Mouse (Mus musculus): ENCODE results near the gene Mff. TPM values are rescaled to one million over a fixed set of nuclear protein-coding genes. Genes with fewer than 3 reads are reported as not detected.

Mff gene
- polyA plus RNA-seq (2014; fragmentation: Illumina TruSeq; extraction: RNeasy Lipid Tissue Mini Kit (QIAGEN cat#74804); ENCODE audit: low replicate concordance), result 215 TPM

GRCm38 (mm10) chr1:82724339-82725025 is at the start of gene Mff:
Mff (plus strand) TSS chr1:82724890.

GRCm38 (mm10) chr1:82768269-82768668 is 43.6 kb downstream of the Mff start, which contains the start of gene Tm4sf20:
Tm4sf20 (minus strand) TSS chr1:82768461.

GRCm38 (mm10) chr1:82771022-82771586 is 46.4 kb downstream of the Mff start, which contains the start of gene Gm47791:
Gm47791 (minus strand) TSS chr1:82771243.

Other genes with a start within 250 kb of the Mff start
- 0.48 TPM for gene Col4a4, start 138.0 kb upstream of the Mff start, polyA plus RNA-seq (2014; fragmentation: Illumina TruSeq; extraction: RNeasy Lipid Tissue Mini Kit (QIAGEN cat#74804); ENCODE audit: low replicate concordance)
- 1.3 TPM for gene Col4a3, start 138.0 kb upstream of the Mff start, polyA plus RNA-seq (2014; fragmentation: Illumina TruSeq; extraction: RNeasy Lipid Tissue Mini Kit (QIAGEN cat#74804); ENCODE audit: low replicate concordance)
- 1,040 TPM for gene Tm4sf20, start 43.6 kb downstream of the Mff start, polyA plus RNA-seq (2014; fragmentation: Illumina TruSeq; extraction: RNeasy Lipid Tissue Mini Kit (QIAGEN cat#74804); ENCODE audit: low replicate concordance)
- gene Gm47791, start 46.4 kb downstream of the Mff start, polyA plus RNA-seq (2014; fragmentation: Illumina TruSeq; extraction: RNeasy Lipid Tissue Mini Kit (QIAGEN cat#74804); ENCODE audit: low replicate concordance), result not detected
- gene Agfg1, start 114.6 kb downstream of the Mff start, polyA plus RNA-seq (2014; fragmentation: Illumina TruSeq; extraction: RNeasy Lipid Tissue Mini Kit (QIAGEN cat#74804); ENCODE audit: low replicate concordance), result 110 TPM
- 3.6 TPM for gene A030005L19Rik, start 188.4 kb downstream of the Mff start, polyA plus RNA-seq (2014; fragmentation: Illumina TruSeq; extraction: RNeasy Lipid Tissue Mini Kit (QIAGEN cat#74804); ENCODE audit: low replicate concordance)
- gene A030014E15Rik, start 200.0 kb downstream of the Mff start, polyA plus RNA-seq (2014; fragmentation: Illumina TruSeq; extraction: RNeasy Lipid Tissue Mini Kit (QIAGEN cat#74804); ENCODE audit: low replicate concordance), result not detected
- not detected for gene Gm6217, start 206.5 kb downstream of the Mff start, polyA plus RNA-seq (2014; fragmentation: Illumina TruSeq; extraction: RNeasy Lipid Tissue Mini Kit (QIAGEN cat#74804); ENCODE audit: low replicate concordance)
- not detected for gene A030003K21Rik, start 218.5 kb downstream of the Mff start, polyA plus RNA-seq (2014; fragmentation: Illumina TruSeq; extraction: RNeasy Lipid Tissue Mini Kit (QIAGEN cat#74804); ENCODE audit: low replicate concordance)
- not detected for gene Gm7544, start 231.1 kb downstream of the Mff start, polyA plus RNA-seq (2014; fragmentation: Illumina TruSeq; extraction: RNeasy Lipid Tissue Mini Kit (QIAGEN cat#74804); ENCODE audit: low replicate concordance)
- not detected for gene Gm47955, start 235.4 kb downstream of the Mff start, polyA plus RNA-seq (2014; fragmentation: Illumina TruSeq; extraction: RNeasy Lipid Tissue Mini Kit (QIAGEN cat#74804); ENCODE audit: low replicate concordance)

Measured in small intestine, adult 10 weeks (tissue).